Mouse (Mus musculus) macrophage (primary cell): Measurements from ENCODE around the gene Arfgap1. TPM values are rescaled to one million over a fixed set of nuclear protein-coding genes. Genes with fewer than 3 reads are reported as not detected.

Experiments used
- H3K27ac ChIP-seq: fragments of 350-480 bp; formaldehyde crosslinking; 2 replicates; pipeline ENCODE4 v1.9.0; 2021
- H3K36me3 ChIP-seq: fragments of 350-480 bp; formaldehyde crosslinking; 2 replicates; pipeline ENCODE4 v1.9.0; 2021; ENCODE audit errors: inconsistent target
- H3K4me3 ChIP-seq: fragments of 350-480 bp; formaldehyde crosslinking; 2 replicates; pipeline ENCODE4 v1.9.0; 2021; ENCODE audit errors: inconsistent target
- H3K79me2 ChIP-seq: fragments of 350-480 bp; formaldehyde crosslinking; 2 replicates; pipeline ENCODE4 v1.9.0; 2021; ENCODE audit errors: inconsistent target
- WGBS: methylation state at CpG from one replicate; pipeline ENCODE4 v1.1.7; 2026; ENCODE audit warnings: inconsistent platforms; ENCODE audit not compliant: missing documents; 5-methylcytosine and 5-hydroxymethylcytosine counted together
- polyA plus RNA-seq: library from polyadenylated mRNA; stranded (reverse); fragments of 250-400 nt; gene quantifications from 3 replicates; pipeline ENCODE4 v1.2.4, GENCODE M21; 2018; ENCODE audit warnings: inconsistent platforms

Gene Arfgap1
- polyA plus RNA-seq, 1 experiment from 2014 or later: 27.3 TPM

- 91% methylated on average over 4 of the region's 4 CpGs for WGBS
- Histone ChIP-seq H3K36me3 (no peaks in the 10 kb centered on the region), H3K4me3 (no peak overlapping the region), H3K27ac (no peak overlapping the region), H3K79me2 (no peaks in the 10 kb centered on the region)
These were observed 28.4 kb downstream of the Arfgap1 start for GRCm38 (mm10) chr2:180995457-180995856.

DNA sequence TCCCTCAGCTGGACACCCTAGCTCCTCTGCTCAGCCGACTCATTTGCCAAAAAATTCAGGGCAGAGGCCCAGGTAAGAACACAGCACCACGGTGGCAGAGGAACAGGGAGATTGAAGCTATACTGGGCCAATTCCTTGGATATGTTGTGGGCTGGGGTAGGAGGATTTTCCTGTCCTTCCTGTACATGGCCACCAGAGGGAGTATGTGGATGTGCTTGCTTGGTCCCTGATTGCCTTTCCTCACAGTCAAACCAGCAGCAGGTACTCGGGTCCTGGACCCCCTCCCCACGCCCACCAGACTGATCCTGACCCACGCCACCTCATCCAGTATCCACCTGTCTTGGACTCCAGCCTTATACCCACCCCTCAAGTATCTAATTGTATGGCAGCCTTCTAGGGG lies 29.4 kb downstream of the Arfgap1 start:
- WGBS: 14% methylated on average over 5 of the region's 5 CpGs
- H3K27ac ChIP-seq: no peak overlapping the region

DNA sequence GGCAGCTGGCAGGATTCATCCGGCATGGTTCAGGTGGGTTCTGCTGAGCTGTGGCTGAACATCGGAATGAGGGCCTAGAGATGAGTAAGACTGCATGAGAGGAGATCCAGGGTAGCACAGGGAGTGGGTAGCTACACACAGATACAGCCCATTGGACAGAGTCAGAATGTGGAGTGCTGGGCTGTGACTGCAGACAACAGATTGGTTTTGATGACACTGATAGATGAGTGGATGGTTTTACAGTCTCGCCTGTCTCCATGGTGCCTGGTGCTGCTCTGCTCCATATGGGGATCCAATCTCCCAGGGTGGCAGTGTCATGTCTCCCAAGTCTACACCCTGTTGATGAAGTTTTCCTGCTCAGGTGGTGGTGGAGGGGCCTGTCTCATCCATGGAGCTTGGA lies 29.9 kb downstream of the Arfgap1 start:
- H3K27ac ChIP-seq: no peak overlapping the region
- WGBS: 91% methylated on average over 3 of the region's 3 CpGs

More for the DNA sequence above, 29.4 kb downstream of the Arfgap1 start:
- Histone ChIP-seq H3K36me3 (no peaks in the 10 kb centered on the region), H3K79me2 (no peaks in the 10 kb centered on the region), H3K4me3 (no peak overlapping the region)

GRCm38 (mm10) chr2:181007054-181007453 lies 40.0 kb downstream of the Arfgap1 start:
- Histone ChIP-seq H3K79me2 (no peaks in the 10 kb centered on the region), H3K36me3 (no peaks in the 10 kb centered on the region), H3K4me3 (no peak overlapping the region), H3K27ac (no peak overlapping the region)
- WGBS: 87% methylated on average over 2 of the region's 4 CpGs

More for the DNA sequence above, 29.9 kb downstream of the Arfgap1 start:
- H3K4me3 ChIP-seq: no peak overlapping the region
- no peaks in the 10 kb centered on the region for H3K79me2 ChIP-seq
- H3K36me3 ChIP-seq: no peaks in the 10 kb centered on the region

GRCm38 (mm10) chr2:181008339-181008738 lies 41.3 kb downstream of the Arfgap1 start:
- no peak overlapping the region for H3K27ac ChIP-seq
- H3K4me3 ChIP-seq: no peak overlapping the region
- H3K36me3 ChIP-seq: no peaks in the 10 kb centered on the region
- H3K79me2 ChIP-seq: no peaks in the 10 kb centered on the region
- WGBS: 84% methylated on average over 5 of the region's 5 CpGs

- H3K4me3 ChIP-seq: no peak overlapping the region
- no peaks in the 10 kb centered on the region for H3K79me2 ChIP-seq
- no peaks in the 10 kb centered on the region for H3K36me3 ChIP-seq
- 67% methylated on average over 11 of the region's 11 CpGs for WGBS
- no peak overlapping the region for H3K27ac ChIP-seq
These were observed 64.4 kb downstream of the Arfgap1 start for GRCm38 (mm10) chr2:181031406-181031934.

Other genes starting within 250 kb of the Arfgap1 start
- gene Slc17a9, start 242.0 kb upstream of the Arfgap1 start, polyA plus RNA-seq: 3.8 to 5.6 TPM (median 5.4 TPM) in 3 replicates
- not detected in 3 replicates for gene Bhlhe23, start 190.3 kb upstream of the Arfgap1 start, polyA plus RNA-seq
- gene Ythdf1, start 46.3 kb upstream of the Arfgap1 start, polyA plus RNA-seq: 27.2 to 34.6 TPM (median 28.8 TPM) in 3 replicates
- gene Birc7, start 38.2 kb upstream of the Arfgap1 start, polyA plus RNA-seq: not detected in 3 replicates
- gene Nkain4, start 12.5 kb upstream of the Arfgap1 start, polyA plus RNA-seq: not detected in 3 replicates
- 0.31 to 0.83 TPM (median 0.33 TPM) in 3 replicates for gene Col20a1, start 19.3 kb downstream of the Arfgap1 start, polyA plus RNA-seq
- gene Chrna4, start 76.3 kb downstream of the Arfgap1 start, polyA plus RNA-seq: not detected in 3 replicates
- not detected in 3 replicates for gene Kcnq2, start 168.1 kb downstream of the Arfgap1 start, polyA plus RNA-seq
- gene Eef1a2, start 189.8 kb downstream of the Arfgap1 start, polyA plus RNA-seq: 0.23 to 0.38 TPM in 2 of 3 replicates, not detected in the other
- gene Ppdpf, start 220.0 kb downstream of the Arfgap1 start, polyA plus RNA-seq: 60.5 to 98.7 TPM (median 67.9 TPM) in 3 replicates
- not detected in 3 replicates for gene Ptk6, start 235.6 kb downstream of the Arfgap1 start, polyA plus RNA-seq
- gene Srms, start 246.0 kb downstream of the Arfgap1 start, polyA plus RNA-seq: not detected in 3 replicates